Mouse (Mus musculus) NIH3T3 (cell line): ENCODE results near the gene Kcnb1.
"Not testable (repeated sequence)": the region's sequence is repeated elsewhere in the genome, so short reads cannot be mapped to it uniquely, and the experiment has no call there.

Experiments
- DNase-seq: peaks from one replicate; pipeline ENCODE4 v3.0.0-alpha.2; 2012; ENCODE audit warnings: low read depth

Kcnb1 gene

DNA sequence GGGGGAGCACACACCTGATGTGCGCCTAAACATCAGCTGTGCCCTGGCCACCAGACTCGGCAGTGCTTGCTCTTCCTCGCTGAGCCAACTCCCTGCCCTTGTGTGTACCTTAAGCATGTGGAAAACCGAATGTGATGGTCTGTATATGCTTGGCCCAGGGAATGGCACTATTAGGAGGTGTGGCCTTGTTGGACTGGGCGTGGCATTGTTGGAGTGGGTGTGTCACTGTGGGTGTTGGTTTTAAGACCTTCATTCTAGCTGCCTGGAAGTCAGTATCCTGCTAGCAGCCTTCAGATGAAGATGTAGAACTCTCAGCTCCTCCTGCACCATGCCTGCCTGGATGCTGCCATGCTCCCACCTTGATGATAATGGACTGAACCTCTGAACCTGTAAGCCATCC lies 14.7 kb upstream of the Kcnb1 start:
- DNase-seq: not testable (repeated sequence)

DNA sequence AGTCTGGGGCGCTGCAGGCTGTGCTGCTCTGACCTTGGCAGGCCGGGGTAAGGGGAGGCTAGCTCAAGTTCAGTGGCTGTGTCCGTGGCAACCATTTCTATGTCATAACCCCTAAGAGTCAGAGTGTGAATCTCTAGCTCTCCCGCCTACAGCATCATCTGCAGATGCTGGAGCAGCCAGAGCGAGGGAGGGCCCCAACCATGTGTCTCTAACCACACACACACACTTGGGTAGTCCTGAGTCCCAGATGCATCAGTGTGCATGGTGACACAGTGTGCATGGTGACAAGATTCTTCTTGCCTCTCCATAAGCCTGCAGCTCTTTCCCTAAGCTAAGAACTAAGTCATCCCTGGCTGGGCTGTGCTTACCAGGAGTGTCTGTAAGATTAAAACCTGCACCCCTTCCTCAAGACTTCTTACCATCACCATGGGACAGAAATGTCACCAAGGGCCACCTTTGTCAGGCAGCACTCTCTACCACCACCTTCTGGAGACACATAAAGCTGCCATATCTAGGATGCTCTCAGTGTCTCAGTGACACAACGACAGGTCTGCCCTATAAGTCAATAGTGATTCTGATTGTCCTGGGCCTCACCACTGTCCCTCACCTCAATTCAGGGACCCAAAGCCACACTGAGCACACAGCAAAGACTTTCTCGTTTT lies 13.7 kb upstream of the Kcnb1 start:
- DNase-seq: no peak

DNA sequence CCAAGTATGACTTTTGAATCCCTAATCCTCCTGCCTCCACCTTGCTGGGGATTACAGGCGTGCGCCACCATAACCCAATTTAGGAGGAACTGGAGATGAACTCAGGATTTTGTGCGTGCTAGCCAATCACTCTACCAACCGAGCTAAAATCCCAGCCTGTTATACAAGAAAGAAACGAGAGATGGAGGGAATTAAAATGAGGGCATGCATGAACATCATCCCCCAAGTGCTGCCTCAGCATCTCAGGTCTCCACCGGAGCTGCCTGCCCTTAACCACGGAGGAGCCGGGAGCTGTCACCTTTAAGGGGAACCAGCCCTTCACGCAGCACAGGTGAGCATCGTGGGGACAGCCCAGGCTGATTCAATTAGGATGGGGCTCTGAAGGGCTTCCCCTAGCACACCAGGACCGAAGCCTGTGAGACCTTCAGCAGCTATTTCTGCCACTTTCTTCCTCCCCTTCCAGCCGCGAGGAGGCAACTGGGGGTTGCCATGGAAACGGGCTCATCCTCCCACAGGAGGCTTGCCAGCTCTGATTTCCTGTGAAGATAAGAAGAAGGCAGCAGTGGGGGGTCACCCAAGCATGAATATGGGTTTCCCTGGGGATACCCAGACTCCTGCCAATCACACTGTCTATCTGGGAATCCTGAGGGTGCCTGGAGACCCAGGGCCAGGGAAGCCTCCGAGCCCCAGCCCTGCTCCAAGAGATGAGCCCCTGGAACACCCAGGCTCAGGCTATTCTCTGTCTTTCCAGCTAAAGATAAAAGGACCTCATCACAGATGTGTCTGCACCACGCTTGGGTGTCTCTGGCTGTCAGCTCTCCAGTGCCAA lies 11.7 kb upstream of the Kcnb1 start:
- DNase-seq: no peak

DNA sequence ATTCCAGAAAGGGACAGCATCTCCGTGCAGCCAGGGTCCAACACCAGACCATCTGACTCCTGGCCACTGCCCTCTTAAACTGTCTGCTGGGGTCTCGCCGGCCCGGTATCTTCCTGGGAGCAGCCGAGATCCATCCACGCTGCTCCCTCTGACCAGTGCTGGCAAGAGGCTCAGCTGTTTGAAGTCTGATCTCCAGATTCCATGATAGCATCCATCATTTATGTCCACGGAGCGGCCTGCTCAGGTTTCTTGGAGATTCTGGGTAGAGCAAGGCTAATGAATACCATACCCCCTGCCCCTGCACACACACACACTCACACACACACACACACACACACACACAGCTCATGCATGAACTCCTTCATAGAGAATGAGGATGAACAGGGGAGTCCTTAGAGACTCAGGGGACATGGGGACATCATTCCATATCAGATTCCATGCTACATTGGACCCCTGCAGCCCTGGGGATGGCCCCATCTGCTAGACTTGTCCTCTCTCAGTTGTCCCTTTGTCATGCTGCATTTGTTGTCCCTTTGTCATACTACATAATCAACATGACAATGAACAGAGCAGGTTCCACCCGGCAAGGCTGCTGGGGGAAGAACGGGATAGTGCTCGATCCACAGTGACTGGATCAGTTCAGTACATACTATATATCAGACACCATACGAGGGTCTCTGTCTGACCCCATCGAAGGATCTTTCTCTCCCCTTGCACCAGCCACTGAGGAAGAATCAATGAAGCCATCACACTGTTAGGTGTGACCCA lies 8.9 kb upstream of the Kcnb1 start:
- no peak for DNase-seq

DNA sequence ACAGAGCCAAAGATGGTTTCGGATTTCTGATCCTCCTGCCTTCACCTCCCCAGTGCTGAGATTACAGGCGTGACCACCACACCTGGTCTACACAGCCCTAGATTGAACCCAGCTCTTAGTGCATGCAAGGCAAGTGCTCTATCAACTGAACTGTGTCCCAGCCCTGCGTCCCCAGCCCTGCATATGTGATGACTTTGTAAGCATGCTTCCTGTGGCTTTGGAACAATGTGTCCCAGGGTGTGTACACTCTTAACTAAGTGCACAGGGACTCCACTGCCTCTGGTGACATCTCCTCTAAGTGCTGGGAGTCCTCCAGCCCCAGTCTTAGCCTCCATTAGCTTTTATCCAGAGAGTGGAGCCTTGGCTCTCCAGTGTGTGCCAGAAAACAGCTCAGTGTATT lies 3.4 kb upstream of the Kcnb1 start:
- no peak for DNase-seq

DNA sequence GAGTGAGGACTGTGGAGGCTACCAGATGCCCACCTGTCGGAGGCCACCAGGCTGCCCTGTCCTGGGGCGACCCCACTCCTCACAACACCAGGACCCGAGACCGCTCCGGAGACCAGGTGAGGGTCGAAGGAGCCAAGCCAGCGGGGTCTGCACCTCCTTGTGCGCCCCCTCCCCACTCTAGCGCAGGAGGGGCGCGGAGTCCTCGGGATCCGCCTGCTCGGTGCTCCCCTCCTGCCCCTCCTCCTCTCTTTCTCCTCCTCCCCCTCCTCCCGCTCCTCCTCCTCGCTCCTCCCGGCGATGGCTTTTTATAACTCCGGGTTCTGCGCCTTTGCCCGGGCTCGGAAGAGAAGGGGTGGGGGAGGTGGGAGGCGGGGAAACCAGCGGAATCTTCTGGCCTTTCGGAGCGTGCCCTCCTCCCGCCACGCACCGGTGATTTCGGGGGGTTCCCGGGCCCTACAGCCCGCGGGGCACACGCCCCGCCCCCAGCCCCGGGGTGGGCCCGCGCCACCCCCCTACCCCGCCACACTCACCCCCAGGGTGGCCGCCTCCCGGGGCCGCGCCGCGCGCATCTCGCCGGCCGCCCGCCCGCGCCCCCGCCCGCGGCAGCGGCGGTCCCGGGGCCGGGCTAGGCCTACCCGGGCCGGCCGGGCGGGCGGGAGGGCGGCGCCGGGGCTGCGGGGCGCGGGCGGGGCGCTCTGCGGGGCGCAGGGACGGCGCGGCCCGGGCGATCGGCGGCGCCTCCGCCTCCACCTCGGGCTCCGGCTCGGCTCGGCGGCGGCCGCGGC lies 472 bp downstream of the Kcnb1 start:
- DNase-seq: no peak

DNA sequence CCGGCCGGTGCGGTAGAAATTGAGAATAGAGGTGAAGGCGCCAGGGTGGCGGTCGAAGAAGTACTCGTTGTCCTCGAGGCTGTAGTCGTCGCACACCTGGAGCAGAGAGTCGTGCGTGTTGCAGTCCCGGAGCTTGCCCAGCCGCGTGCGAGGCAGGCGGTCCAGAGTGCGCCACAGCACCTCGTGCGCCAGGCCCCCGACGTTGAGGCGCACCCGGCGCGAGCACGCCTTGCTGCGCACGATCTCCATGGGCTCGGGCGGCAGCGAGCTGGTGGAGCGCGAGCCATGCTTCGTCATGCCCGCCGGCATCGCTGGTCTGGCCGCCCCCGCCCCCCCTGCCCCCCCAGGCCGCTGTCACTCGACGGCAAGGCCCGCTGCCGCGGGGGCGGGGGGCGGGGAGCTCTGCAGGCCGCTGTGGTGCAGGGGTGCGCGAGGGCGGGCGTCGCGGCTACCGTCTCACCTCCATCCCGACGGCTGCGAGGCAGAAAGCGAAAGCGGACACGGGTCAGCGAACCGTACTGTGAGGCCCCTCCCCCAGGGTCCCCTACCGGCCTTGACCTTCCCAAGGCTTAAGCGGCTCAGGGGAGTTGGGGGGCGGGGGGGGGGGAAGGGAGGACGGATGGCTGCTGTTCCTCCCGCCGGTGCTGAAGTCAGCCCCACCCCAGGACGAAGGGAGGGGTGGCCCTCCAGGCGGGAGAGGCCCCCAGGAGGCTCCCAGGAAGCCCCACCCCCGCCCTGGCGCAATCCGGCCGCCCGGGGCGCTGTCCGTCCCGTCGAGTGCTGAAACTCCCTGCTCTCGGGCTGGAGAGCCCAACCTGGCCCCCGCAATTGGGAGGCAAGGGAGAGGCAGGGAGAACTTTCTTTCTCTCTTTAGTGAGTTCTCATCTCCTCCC lies 1.4 kb downstream of the Kcnb1 start:
- peak; percentile 55 for DNase-seq

DNA sequence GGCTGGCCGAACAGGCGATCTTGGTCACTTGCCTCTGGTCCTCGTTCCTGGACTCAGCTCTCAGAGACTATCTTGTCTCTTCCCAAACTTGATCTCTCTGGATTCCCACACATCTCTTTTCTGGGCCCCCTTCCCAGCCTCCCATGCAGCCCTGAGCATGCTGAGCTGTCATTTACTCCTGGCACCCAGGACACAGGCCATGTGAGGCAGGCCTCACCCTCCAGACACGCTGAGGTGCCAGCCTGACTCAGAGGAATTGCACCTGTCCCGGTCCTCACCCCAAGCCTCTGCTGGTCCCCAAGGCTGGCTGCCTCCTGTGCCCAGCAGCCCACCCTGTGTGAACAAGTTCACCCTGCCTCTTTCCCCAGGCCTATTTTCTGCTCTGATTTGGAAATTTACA lies 2.8 kb downstream of the Kcnb1 start:
- no peak for DNase-seq

DNA sequence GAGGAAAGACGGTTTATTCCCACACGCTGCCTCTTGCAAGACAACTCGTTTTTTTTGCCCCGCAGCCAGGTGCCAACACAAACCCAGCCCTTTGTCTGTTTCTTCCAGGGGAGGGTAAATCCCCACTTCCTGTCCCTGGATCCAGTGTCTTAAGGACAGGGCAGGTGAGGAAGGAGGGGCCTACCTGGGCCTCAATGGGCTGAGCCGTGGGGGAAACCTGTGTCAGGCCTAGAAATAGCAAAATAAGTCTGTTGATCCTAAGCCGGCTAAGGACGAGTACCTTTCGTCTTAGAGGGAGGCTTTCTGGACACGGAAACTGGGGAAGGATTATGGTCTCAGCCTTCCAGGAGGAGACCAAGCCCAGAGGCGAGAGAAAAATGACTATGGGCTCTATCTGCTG lies 3.4 kb downstream of the Kcnb1 start:
- no peak for DNase-seq

DNA sequence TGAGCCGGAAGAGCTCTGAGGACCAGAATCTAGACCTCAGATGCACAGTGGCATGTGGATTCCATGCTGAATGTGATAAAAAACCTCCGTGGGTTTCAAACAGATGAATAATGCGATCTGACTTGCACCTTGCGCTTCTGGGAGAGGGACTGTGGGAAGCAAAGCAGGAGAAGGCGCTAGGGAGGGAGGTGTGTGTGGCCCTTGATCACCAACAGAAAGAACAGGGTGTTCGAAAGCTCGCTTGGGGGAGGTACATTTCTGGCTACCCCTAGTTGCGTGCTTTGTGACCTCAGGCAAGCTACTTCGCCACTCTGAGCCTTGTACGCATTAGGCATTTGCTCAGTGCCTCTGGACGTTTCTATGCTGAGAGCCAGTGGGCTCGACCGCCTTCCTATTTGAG lies 4.0 kb downstream of the Kcnb1 start:
- DNase-seq: no peak

DNA sequence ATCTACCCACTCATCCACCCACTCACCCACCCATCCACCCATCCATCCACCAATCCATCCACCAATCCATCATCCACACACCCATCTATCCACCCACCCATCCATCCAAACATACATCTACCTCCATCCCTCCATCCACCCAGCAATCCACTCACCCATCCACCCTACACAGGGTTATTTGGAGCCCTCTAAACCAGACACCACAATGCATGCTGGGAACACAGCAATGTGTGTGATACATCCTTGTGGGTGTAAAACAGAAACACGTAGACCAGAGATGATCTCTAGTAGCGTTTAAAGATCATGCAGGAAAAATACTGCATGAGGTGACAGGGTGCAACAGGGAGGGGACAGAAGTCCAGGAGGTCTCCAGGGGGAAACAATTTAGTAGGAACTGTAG lies 4.5 kb downstream of the Kcnb1 start:
- no peak for DNase-seq

DNA sequence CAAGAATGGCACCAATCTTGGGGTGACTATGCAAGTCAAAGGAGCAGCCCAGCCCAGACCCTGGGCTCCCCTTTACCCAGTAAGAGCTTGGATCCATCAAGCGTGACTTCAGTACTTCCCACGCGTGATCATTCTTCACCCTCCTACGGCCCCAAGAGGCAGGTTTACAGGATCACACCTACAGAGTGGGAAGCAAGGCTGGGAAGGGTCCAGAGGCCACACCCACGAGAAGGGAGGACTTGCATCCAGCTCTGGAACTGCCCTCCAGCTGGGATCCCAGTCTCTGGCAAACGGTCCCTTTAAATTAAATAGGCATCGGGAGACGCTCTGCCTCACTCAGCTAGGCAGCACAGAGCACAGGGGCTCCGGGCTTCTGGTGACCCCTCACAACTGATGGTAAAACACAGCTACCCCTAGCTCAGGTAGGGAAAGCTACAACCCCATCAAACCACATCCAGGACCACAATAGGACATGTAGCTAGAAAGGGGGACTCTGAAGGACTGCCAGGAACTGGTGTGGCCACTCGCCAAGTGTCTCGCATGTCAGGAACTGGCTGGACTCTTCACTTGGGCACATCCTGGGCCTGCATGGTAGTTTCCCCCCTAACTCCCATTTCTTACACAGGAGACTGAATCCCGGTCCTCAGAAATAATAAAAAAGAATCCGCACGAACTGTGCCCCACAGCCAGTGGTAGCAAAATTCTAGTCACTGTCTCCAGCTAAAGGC lies 8.1 kb downstream of the Kcnb1 start:
- no peak for DNase-seq

DNA sequence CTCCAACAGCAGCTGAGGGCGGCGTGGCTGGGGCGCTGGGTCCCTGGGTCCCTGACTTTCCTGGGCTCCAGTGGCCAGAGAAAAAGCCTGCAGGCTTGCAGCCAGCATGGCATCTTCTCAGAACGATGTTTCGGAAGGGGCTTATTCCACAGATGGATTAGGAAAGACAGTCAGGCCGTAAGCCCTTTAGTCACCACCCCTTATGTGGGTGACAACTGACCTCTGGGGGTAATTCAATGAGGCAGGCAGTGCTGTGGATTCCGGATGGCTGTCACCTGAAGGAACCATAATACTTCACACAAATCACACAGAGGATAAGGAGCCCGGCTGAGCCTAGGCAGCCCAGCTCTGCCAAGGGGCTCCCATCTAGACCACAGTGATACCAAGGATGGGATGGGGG lies 8.9 kb downstream of the Kcnb1 start:
- no peak for DNase-seq

DNA sequence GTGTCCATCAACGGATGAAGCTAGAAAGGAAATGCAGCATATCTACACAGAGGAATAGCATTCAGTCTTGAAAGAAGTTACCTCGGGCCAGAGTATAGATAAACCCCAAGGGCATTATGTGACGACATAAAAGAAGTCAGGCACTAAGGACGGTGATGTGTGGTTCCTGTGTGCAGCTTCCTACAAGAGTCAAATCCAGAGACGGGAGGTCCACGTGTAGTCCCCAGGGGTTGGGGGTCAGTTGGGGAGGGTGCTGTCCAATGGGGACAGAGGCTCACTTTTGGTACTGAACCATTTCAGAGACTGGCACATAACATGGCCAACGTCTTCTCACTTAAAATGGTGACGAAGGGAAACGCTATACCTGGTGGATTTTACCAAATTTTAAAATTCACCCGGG lies 10.7 kb downstream of the Kcnb1 start:
- no peak for DNase-seq

DNA sequence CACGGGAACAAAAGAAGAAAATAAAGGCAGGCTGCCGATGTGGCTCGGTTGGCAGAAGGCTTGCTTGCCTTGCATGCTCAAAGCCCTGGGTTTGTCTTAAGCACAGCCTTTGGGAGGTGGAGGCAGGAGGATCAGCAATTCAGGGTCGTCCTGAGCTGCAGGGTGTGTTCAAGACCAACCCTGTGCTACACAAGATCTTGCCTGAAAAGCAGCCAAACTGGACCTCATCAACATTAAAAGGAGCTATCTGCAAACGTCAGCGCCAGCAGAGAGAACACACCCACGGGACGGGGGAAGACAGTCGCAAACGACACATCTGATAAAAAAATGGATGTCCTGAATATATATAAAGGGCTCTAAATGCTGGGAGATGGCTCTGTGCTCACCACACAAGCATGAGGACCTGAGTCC lies 12.7 kb downstream of the Kcnb1 start:
- no peak for DNase-seq

DNA sequence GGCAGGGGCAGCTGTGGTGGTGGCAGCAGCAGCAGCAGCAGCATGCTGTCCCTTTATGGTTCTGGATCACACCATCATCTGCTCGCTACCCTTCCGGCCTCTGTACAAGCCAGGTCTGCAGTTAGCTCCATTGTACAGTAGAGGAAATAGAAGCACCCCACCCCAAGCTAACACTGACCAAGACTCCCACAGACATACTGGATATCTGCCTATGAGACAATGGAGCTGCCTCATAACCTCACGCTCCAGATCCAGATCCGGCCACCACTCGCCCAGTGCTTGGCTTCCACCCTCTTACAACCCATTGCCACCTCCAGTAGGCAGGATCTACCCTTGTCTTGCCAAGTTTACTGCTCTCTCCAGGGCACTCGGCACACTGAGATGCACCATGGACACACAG lies 14.7 kb downstream of the Kcnb1 start:
- no peak for DNase-seq

DNA sequence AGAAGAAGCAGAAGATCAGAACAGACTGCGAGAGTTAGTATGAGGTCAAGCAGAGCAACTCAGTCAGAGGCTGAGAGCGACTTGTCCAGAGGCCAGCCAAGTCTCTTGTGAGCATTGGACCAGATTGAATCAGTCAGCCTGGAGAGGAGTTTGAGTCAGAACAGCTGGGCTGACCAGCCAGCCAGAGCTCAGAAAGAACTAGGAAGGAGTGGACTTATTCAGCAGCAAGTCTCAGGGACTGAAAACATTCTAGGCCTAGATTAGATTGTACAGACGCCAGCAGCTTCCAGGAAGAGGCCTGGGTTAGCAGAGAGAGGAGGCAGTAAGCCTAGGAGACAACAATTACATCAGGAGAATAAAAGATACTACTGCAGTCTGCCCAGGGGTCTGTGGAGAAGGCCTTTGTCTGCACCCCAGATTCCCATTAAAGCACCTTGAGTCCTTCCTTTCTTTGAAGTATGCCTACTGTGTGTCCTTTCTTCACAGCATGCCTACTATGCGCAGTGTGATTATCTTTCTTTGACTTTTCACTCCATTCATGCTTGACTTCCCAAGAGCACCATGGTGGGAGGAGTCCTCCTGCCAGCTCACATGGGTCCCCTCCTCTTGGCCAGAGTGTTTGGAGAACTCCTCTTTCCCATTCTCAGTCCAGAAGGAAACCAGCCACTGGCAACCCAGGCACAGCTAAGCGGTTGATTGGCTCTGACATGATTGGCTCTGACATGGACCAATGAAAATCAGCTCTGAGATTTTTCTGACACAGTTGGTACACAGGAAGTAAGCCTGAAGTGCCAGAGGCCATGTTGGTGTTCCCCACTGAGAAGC lies 16.7 kb downstream of the Kcnb1 start:
- DNase-seq: peak; percentile 77

DNA sequence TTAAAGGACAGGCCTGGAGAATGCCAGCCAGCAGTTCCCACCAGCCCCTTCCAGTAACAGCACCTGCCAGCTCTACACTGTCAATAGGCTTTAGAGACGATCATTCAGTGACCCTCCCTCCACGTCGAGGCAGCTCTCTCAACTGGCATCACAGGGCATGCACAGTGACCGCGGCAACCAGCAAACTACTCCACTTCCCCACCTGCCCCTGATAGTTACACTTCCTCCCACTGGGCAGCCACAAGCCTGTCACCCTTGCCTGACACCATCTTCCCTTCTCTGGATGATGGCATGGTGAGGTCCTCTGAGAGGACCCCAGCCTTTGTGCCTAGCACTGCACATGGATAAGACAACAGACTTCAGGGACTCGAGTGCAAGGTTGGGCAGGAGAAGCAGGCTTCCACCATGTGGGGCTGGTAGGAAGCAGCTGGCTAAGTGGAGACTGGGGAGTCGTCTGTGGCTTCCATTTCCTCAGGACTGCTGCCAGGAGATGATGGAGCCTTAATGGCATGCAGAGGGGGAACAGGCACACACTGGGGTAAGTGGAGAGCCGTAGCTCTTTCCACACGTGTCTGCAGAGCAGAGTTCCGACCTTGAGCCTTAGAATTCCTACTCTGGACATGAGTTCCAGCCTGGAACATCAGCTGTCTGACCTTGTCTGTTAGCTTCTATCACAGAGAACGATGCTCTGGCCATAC lies 22.3 kb downstream of the Kcnb1 start:
- DNase-seq: peak; percentile 71

DNA sequence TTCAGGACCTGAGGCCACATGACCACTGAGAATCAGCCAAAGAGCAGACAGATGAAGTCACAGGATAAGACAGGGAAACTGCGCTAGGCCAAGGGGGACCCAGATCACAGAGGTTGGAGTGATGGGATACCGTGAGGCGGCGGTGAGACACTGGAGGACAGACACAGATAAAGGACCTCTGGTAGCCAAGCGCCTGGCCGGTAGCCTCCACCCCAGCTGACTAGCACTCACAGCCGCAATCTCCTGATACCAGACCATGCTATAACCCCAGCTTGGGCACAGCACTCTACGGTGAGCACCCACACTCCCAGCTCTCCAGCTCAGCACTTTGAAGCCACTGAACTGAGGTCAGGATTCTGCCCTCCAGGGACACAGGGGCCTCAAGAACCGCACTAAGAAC lies 26.4 kb downstream of the Kcnb1 start:
- DNase-seq: no peak
